Mouse (Mus musculus): ENCODE data around the gene Gdf1.
A peak's percentile ranks its signal among the peaks of the same experiment; 100 is the strongest.

Gene Gdf1

GRCm38 (mm10) chr8:70329124-70329834, at the start of gene Gdf1:
Gene Gdf1 (plus strand): TSS chr8:70329817.
- no peak for DNase-seq

- no peak for DNase-seq
These were observed 48.6 kb upstream of the Gdf1 start for GRCm38 (mm10) chr8:70281001-70281400.

DNA sequence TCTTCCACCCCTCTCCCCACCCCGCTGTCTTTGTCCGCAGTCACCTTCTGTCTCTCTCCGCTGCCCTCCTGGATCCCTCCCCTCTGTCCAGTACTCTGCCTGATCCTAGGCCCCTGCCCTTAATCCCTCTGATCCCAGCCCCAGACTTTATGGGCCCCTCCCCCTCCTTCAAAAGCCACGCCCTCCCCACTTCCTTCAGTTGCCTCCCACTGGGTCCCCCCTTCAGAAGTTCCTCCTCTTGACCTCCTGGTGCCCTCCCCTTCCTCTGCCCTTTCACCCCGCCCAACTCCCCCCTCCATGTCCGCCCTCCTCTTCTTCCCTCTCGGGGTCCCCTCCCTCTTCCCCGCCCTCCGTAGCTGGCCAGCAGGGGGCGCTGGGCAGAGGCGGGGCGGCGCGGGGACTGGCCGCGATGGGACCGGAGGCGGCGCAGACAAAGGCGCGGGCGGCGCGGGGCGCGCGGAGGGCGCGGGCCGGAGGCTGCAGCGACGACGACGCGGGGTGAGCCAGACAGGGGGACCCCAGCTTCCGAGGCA, 46.9 kb upstream of the Gdf1 start, which contains the start of gene Homer3:
Gene Homer3 (plus strand): TSS at position 225 of the 533 bp plus-strand sequence.
- DNase-seq, result peak; percentile 76

- DNase-seq, result peak; percentile 26
These were observed 46.2 kb upstream of the Gdf1 start for GRCm38 (mm10) chr8:70283136-70284077.

GRCm38 (mm10) chr8:70284421-70284820, 45.2 kb upstream of the Gdf1 start:
- DNase-seq, result no peak

DNA sequence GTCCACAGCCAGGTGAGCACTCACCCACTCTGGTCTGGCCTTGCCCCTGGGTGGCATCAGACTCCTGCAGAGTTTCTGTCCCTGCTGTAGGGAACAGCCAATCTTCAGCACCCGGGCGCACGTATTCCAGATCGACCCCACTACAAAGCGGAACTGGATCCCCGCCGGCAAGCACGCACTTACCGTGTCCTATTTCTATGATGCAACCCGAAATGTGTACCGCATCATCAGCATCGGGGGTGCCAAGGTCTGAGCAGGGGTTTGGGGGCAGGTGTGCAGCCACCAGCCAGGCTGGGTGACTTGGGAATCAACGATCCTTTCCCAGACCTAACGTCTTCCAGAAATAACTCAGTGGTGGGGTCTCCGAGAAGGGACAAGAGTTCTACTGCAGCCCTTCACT, 44.3 kb upstream of the Gdf1 start:
- DNase-seq, result no peak

DNA sequence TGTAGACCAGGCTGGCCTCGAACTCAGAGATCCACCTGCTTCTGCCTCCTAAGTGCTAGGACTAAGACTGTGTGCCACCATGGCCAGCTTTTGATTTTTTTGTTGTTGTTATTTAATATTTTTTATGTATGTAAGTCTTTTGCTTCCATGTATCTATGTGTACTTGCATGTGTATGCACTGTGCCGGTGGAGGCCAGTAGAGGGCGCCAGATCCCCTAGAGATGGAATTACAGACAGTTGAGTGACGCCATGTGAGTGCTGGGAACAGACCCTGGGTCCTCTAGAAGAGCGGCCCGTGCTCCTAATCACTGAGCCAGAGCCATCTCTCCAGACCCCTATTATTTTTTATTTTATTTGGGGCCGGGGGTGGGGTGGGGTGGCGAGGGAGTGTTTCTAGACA, 42.9 kb upstream of the Gdf1 start:
- DNase-seq, result no peak

GRCm38 (mm10) chr8:70293988-70294405, 35.6 kb upstream of the Gdf1 start:
- no peak for DNase-seq

DNA sequence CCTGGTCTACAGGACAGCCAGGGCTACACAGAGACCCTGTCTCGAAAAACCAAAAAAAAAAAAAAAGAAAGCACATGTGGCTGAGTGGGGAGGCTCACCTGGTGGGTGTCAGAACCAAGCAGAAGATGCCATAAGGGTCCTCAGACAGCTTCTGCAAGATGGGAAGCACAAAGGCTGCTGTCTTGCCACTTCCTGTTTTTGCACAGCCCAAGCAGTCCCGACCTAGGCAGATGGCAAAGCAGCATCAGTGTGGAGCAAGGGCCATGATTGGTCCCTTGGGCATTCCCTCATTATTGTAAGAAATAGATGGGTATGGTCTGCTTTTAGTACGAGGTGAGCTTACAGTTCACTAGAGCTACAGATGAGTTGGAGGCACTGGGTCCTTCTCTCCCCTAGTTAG, 28.7 kb upstream of the Gdf1 start:
- DNase-seq, result no peak

DNA sequence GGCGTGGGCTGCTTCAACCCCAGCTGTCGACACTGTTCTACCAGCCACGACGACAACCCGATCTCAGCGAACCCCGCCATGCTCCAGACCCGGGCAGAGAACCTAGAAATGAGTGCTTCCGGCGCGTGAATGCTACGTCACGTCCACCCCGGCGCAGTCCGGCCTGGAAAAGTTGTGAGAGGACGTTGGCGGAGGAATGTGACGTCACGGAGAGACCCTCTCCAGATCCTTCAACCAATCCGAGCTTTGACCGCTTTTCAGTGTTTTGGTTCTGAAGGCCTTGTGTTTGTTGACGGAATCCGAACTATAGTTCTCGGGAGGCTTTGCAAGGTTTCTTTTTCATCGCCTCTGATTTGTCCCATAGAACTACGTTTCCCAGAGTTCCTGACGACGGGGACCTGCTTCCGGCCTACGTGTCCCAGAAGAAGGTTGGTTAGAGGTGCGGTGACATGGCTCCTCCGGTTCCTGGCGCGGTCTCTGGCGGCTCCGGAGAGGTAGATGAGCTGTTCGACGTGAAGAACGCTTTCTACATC, 27.2 kb upstream of the Gdf1 start, which contains the start of the genes Ddx49 and Cope:
Gene Ddx49 (minus strand): TSS at position 132 of the 533 bp plus-strand sequence.
Gene Cope (plus strand): TSS at position 161 of the 533 bp plus-strand sequence.
- peak; percentile 94 for DNase-seq

GRCm38 (mm10) chr8:70302901-70303300, 26.7 kb upstream of the Gdf1 start:
- DNase-seq, result no peak

DNA sequence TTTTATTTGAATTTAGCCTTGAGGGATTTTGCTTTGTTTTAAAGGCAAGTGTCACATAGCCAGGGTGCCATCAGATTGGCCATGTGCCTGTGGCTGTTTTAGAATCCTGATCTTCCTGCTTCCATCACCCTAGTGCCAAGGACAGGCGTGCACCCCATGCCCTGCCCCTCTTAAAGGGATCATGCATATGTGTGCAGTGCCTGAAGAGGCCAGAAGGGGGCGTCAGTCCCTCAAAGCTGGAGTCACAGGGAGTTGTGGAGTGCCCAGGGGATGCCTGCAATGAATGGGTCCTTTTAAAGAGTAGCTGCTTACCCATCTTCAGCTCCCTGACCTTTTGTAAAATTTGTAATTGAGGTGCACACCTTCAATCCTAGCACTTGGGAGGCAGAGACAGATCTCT, 20.3 kb upstream of the Gdf1 start:
- DNase-seq, result peak; percentile 48

DNA sequence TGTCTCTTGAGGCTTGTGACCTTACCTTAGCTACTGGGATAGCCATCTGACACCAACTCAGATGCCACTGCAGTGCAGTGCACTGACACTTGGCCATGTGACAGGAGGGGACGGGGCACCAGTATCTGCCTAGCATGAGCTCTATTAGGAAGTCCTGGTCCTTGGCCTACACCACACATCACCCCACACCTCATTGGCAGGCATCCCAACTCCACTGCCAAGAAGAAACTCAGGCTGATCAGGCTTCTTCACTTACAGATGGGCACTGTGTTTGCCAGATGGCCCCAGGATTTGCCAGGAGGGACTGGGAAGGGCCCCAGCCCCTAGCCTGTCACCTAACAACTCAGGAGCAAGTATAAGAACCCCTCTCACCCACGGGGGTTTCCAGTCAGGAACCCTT, 16.2 kb upstream of the Gdf1 start:
- DNase-seq, result no peak

DNA sequence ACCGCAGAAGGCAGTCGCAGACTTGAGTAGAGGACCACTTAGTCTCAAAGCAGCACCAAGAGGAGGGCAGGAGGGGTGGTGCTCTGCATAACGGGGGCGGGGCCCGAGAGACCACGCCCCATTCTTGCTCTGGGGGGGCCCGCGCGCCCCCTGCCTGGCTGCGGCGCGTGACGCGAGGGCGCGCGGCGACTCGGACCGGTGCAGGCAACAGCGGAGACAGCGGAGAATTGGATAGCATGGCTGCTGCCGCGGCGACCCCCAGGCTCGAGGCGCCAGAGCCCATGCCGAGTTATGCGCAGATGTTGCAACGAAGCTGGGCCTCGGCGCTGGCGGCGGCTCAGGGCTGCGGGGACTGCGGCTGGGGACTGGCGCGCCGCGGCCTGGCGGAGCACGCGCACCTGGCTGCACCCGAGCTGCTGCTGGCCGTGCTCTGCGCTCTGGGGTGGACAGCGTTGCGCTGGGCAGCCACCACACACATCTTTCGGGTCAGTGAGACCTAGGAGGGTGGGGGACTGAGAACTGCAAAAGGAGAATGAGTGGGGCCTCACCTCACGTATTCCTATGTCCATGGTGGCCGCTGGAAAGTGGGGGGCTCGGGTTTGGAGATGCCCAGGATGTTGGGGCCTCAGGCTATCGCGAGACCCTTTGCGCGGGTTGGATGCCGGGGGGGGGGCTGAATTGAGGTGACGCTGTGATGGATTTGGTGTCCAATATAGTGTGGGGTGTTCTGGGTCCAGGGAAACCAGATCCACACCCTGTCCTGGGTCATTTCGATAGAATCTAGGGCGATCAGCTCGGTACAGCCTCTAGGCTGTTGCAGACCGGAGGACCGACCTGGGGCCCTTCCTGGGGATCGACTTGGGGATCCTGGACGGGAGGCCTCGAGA, 13.8 kb upstream of the Gdf1 start, which contains the start of gene Cers1:
Gene Cers1 (plus strand): TSS at position 152 of the 887 bp plus-strand sequence.
- peak; percentile 80 for DNase-seq

- DNase-seq, result peak; percentile 88
These were observed 12.8 kb upstream of the Gdf1 start for GRCm38 (mm10) chr8:70316511-70317504.

DNA sequence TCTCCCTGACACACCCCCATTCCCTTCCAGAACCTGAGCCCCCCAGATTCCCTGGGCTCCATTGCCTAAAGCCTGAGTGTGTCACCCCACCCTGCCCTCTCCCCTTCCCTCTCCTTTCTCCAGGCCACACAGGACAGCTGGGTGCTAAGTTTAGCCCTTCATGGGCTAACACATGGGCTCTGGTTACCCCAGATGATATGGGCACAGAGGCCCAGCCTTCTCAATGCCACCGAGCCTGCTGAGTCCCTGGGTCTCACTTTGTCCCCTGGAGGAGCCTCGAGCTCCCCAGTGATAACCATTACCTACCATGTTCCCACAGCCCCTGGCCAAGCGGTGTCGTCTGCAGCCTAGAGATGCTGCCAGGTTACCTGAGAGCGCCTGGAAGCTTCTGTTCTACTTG, 11.7 kb upstream of the Gdf1 start:
- no peak for DNase-seq

- no peak for DNase-seq
These were observed 5.9 kb upstream of the Gdf1 start for GRCm38 (mm10) chr8:70323716-70324115.

DNA sequence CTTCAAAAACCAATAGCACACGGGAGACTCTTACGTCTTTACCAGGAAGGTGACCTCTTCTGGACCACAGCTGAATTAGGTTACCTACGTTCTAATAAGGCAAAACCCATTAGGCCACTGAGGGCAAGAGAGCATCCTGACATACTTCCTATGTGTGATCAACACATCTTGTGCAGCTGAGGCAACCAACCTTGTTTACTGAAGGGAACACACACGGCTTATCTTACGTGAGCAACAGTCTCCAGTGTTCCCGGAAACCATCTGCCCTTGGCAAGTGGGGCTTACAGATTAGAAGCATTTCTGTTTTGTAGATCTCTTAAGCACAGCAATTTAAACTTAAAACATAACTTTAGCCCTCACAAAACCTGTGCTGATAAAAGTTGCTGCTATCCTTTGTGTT, 2.1 kb upstream of the Gdf1 start:
- DNase-seq, result no peak

DNA sequence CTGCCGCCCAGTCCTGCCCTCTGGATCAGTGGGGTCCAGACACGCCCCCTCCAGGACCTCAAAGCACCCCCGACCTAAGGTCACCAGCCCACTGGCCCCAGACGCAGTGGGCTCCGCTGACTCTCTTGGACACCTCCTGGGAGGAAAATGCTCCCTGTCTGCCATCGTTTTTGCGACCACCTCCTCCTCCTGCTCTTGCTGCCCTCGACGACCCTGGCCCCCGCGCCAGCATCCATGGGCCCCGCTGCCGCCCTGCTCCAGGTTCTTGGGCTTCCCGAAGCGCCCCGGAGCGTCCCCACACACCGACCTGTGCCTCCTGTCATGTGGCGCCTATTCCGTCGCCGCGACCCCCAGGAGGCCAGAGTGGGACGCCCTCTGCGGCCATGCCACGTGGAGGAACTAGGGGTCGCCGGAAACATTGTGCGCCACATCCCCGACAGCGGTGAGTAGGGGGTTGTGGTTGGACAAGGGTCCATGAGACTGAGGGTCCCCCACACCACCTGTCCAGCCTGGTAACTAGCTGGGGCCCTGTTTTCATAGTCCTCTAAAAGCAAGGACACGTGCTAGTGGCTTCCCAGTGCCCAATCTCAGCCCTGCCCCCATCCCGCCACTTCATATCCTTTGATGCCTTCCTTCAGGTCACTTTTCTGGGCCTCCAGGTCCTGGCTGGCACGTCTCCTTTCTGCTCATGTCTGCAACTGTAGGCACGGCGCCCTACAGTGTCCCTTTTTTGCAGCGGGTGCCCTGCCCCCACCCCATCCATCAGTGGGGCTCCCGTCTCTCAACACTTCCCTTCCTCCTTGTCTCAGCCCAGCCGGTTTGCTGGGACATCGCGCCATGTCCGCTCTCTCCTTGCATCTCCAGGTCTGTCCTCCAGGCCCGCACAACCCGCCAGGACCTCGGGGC, 471 bp downstream of the Gdf1 start:
- DNase-seq, result peak; percentile 48

Measured in right cerebral cortex, postnatal 14 days (tissue).